Mouse (Mus musculus) embryonic fibroblast, embryonic 13.5 days (primary cell): ENCODE measurements at regions not wholly inside any gene's neighbourhood (a gene's known extent, or its start where the extent isn't known, plus 50 kb on each side); places are given as distances from the start of the nearest gene placed in this dataset.

Experiments used
- H3K27ac ChIP-seq: 2 replicates; pipeline ENCODE4 v1.5.1; 2012; ENCODE audit warnings: low read length, control low read depth, inconsistent platforms; ENCODE audit not compliant: insufficient read depth
- H3K4me1 ChIP-seq: 2 replicates; pipeline ENCODE4 v1.6.1; 2011; ENCODE audit warnings: low read length; ENCODE audit not compliant: control insufficient read depth, insufficient read depth
- H3K4me3 ChIP-seq: 2 replicates; pipeline ENCODE4 v1.5.1; 2011; ENCODE audit warnings: mild to moderate bottlenecking, control low read depth, low read length; ENCODE audit not compliant: insufficient read depth
- CTCF ChIP-seq: IDR thresholded peaks from 2 replicates; pipeline ENCODE4 v1.5.1; 2011; ENCODE audit warnings: mild to moderate bottlenecking, control low read depth, low read length, moderate library complexity, borderline replicate concordance; ENCODE audit not compliant: insufficient read depth
- POLR2A ChIP-seq: IDR thresholded peaks from 2 replicates; pipeline ENCODE4 v1.6.1; 2011; ENCODE audit warnings: low read depth, mild to moderate bottlenecking, control low read depth, low read length, moderate library complexity

- TF ChIP-seq CTCF (no peak), POLR2A (no peak)
- Histone ChIP-seq H3K4me1 (no peaks in the 10 kb centered on the region), H3K27ac (no peak overlapping the region), H3K4me3 (no peak overlapping the region)
Measured at GRCm38 (mm10) chr12:95937705-95938104, 245.7 kb downstream of the Flrt2 start.

DNA sequence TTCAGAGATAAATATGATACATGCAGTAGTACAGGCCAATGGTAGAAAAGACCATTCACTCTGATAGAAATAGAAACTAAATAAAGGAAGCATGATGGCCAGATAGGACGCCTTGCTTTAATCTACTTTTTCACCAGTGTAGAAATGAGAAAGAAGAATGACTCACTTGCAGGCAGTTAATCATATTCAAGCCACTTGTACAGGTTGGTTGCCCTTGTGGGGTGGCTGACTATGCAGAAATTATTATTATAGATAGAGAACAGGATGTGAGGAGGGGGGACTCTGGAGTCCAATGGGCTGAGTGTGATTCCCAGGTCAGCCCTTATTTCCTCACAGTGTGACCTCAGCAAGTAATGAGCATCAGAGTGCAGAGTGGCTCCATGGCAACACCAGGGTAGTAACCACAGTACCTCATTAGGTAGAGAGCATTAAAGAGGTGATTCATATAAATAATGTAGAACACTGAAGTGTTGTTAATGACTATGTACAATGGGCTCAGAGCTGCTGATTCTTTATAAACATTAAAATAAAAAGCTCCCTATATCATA is 248.5 kb downstream of the Flrt2 start:
- TF ChIP-seq CTCF = no peak
- no peak for TF ChIP-seq POLR2A
- Histone ChIP-seq H3K4me1 (no peaks in the 10 kb centered on the region), H3K27ac (no peak overlapping the region), H3K4me3 (no peak overlapping the region)

GRCm38 (mm10) chr12:95959786-95960504 is 267.9 kb downstream of the Flrt2 start:
- Histone ChIP-seq H3K27ac (no peak overlapping the region), H3K4me3 (no peak overlapping the region), H3K4me1 (no peaks in the 10 kb centered on the region)
- no peak for TF ChIP-seq POLR2A
- no peak for TF ChIP-seq CTCF

DNA sequence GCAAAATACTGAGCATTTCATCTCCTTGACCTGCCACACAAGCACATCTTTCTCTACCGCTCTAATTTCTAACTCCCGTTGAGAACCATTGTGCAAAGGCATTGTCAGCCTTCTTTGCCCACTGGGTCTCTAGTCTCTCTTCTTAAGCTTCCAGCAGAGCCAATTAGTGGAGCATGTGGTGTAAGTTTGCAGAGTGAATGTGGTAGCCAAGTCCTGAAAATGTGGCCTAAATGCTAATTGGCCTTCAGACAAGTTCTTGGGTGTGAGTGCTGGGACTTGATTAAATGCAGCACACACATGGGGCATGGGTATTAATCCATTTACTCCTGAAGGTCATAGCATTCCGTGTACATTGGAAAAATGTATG is 268.5 kb downstream of the Flrt2 start:
- no peak overlapping the region for H3K27ac ChIP-seq
- H3K4me1 ChIP-seq = no peaks in the 10 kb centered on the region
- no peak overlapping the region for H3K4me3 ChIP-seq
- no peak for TF ChIP-seq CTCF
- TF ChIP-seq POLR2A = no peak

DNA sequence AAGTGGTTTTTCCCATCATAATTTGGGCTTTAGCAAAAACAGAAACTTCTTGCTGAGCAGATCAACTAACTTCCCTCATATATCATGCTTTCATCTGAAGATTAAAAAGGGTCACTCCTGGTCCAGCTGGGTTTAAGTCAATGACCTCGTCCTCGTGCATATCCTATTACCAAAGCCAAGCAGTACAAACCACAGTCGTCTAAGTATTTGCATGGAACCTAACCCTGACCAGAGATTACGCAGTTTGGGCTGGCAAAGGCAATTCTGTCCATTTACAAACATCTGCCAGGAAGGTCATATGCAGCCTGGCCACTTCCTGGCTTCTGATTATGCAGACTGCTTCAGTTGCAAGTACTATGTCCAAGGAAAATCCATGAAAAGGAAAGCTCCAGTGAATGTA is 270.8 kb downstream of the Flrt2 start:
- Histone ChIP-seq H3K4me1 (no peaks in the 10 kb centered on the region), H3K27ac (no peak overlapping the region), H3K4me3 (no peak overlapping the region)
- no peak for TF ChIP-seq CTCF
- TF ChIP-seq POLR2A = no peak

DNA sequence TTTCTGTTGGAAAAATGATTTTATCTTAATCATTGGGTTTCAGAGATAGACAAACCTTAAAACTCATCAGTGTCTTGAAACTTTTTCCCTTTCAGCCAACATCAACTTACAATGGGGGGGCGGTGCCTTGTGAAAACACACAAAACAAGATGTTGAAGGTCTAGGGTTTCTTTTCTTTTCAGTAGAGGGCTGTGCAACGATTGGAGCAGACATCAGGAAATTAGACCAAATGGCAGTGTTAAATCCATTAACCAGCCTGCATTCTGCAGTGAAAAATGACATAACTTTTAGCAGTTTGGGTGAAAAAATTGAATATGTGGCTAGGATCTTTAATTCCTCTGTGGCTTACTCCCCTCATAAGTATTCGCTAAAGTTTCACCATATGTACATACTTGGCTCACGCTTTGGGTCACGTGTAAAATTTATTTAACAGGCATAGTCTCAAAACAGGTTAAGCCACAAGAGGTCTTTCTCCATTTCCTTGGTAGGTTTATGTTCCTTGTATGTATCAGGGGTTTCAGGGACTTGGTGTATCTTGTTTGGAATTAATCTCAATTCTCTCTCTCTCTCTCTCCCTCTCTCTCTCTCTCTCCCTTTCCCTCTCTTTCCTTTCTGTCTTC is 296.8 kb downstream of the Flrt2 start:
- Histone ChIP-seq H3K27ac (no peak overlapping the region), H3K4me3 (no peak overlapping the region), H3K4me1 (no peaks in the 10 kb centered on the region)
- TF ChIP-seq CTCF (no peak), POLR2A (no peak)

DNA sequence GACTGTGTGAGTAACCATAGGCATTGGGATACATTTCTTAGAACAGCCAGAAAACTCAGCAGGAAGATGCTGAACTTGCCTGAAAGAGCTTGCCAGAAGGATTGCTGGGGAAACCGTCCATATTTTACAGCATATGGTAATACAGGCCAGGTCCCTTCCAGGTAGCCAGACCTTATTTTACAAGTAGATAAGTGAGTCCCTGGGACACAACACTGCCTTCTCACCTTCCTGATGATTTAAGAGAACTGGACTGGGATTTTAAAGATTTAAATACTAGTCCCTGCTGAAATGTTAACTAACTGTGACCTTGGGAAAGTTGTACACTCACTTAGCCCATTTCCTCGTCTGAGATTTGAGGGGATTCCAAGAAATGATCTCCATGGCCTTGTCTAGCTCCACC is 302.9 kb downstream of the Flrt2 start:
- H3K27ac ChIP-seq = peak overlapping the region; percentile 97
- TF ChIP-seq CTCF (no peak), POLR2A (no peak)
- no peaks in the 10 kb centered on the region for H3K4me1 ChIP-seq
- no peak overlapping the region for H3K4me3 ChIP-seq

DNA sequence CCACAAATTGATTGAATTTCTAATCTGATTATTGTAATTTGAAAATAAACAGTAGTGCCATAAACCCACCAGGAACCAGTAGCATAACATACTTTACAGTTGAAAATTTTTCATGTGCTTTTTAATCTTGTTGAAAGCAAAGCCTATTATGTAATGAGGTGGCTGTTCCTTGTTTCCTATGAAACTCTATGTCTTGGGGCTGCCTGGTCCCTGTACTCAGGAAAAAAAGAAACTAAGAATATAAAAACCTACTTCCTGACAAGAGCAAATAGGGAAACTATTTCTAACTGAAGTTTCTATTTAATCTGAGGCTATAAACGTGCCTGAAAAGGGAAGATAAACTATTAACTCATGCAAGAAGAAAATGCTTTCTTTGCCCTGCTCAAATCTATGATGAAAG is 338.2 kb downstream of the Flrt2 start:
- H3K4me1 ChIP-seq = no peaks in the 10 kb centered on the region
- no peak overlapping the region for H3K27ac ChIP-seq
- no peak overlapping the region for H3K4me3 ChIP-seq
- TF ChIP-seq CTCF (no peak), POLR2A (no peak)

DNA sequence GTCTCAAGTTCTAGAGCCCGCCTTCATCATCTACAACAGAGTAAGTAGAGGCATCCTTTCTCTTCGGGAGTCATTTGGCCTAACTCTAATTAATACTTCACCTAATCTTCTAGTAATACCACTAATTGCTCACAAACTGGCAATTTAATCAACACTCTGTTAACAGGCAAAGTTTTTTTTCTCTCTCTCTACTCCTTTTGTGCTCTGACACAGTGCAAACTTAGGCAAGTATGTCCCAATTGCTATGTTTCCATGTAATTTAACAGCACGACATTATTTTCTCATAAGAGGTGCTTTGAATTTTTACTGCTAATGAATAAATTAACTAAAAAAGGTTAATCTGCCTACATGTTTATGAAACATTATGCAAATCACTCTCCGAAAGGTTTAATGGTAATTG is 383.3 kb downstream of the Flrt2 start:
- Histone ChIP-seq H3K4me1 (no peaks in the 10 kb centered on the region), H3K4me3 (no peak overlapping the region), H3K27ac (no peak overlapping the region)
- TF ChIP-seq POLR2A = no peak
- no peak for TF ChIP-seq CTCF

- no peak overlapping the region for H3K4me3 ChIP-seq
- TF ChIP-seq CTCF (no peak), POLR2A (no peak)
- H3K27ac ChIP-seq = no peak overlapping the region
- no peaks in the 10 kb centered on the region for H3K4me1 ChIP-seq
Measured at GRCm38 (mm10) chr12:96090995-96091394, 399.0 kb downstream of the Flrt2 start.
